In genomic region chr4:130804292-130804691, GRCm38 (mm10) we compare ENCODE assay signal across 14 mouse cellular contexts. TPM values are rescaled to one million over a fixed set of nuclear protein-coding genes. Genes with fewer than 3 reads are reported as not detected.
DNase-seq lines count a peak whose midpoint lies in the region; ATAC-seq lines count a peak whose summit lies in the region.
"Had no signal": no experiment of that assay in that cellular context is flagged by ENCODE, and none has a peak within 500 bp of the region (broad histone marks: within the 10 kb centered on the region; RNA-seq: fewer than 3 reads in every experiment).

No protein-coding gene starts in this region.

- H3K4me2 ChIP-seq in forebrain, embryonic 13.5 days, result no peak overlapping the region
- H3K4me2 ChIP-seq in midbrain, embryonic 13.5 days (replicated peaks), result no peak overlapping the region
- H3K4me2 ChIP-seq: lung, embryonic 14.5 days had no signal

- no peak overlapping the region for H3K9ac ChIP-seq in forebrain, embryonic 13.5 days
- H3K9ac ChIP-seq in midbrain, embryonic 13.5 days (replicated peaks), result no peak overlapping the region
- H3K9ac ChIP-seq: lung, embryonic 14.5 days had no signal

- DNase-seq in heart, adult 11 months, result peak; percentile 94
- no peak for DNase-seq in heart, adult 8-10 months (ENCODE audit: low spot score)
- DNase-seq in hindbrain, embryonic 10.5 days (ENCODE audit: low spot score), result no peak
- DNase-seq in thymus, postnatal 36 days, result no peak
- no peak for DNase-seq in right cerebral cortex, postnatal 25 days
- DNase-seq: kidney, postnatal 14 days; liver; lung, embryonic 14.5 days; right cerebral cortex, postnatal 14 days; thymus, adult 18-20 months had no signal

- peaks cover 62% of the 10 kb centered on the region for H3K4me1 ChIP-seq in forebrain, embryonic 13.5 days
- peaks cover 93% of the 10 kb centered on the region for H3K4me1 ChIP-seq in hindbrain, embryonic 10.5 days (replicated peaks)
- peaks cover 77% of the 10 kb centered on the region for H3K4me1 ChIP-seq in midbrain, embryonic 13.5 days (replicated peaks)

- no peaks in the 10 kb centered on the region for H3K36me3 ChIP-seq in forebrain, embryonic 13.5 days (ENCODE audit: poor library complexity, severe bottlenecking)
- no peaks in the 10 kb centered on the region for H3K36me3 ChIP-seq in hindbrain, embryonic 10.5 days
- H3K36me3 ChIP-seq in midbrain, embryonic 13.5 days, result 0 out of 2 replicates have a peak, but pooled peaks cover 5% of the 10 kb centered on the region

- H3K27me3 ChIP-seq in forebrain, embryonic 13.5 days, result no peaks in the 10 kb centered on the region
- no peaks in the 10 kb centered on the region for H3K27me3 ChIP-seq in hindbrain, embryonic 10.5 days (ENCODE audit: insufficient read depth, poor library complexity, severe bottlenecking)
- no peaks in the 10 kb centered on the region for H3K27me3 ChIP-seq in midbrain, embryonic 13.5 days

- no peaks in the 10 kb centered on the region for H3K9me3 ChIP-seq in forebrain, embryonic 13.5 days (replicated peaks)
- no peaks in the 10 kb centered on the region for H3K9me3 ChIP-seq in hindbrain, embryonic 10.5 days
- no peaks in the 10 kb centered on the region for H3K9me3 ChIP-seq in midbrain, embryonic 13.5 days

- peak overlapping the region; percentile 93 for H3K27ac ChIP-seq in forebrain, embryonic 13.5 days
- peak overlapping the region; percentile 86 for H3K27ac ChIP-seq in hindbrain, embryonic 10.5 days
- H3K27ac ChIP-seq in midbrain, embryonic 13.5 days, result peak overlapping the region; percentile 86

- no peak overlapping the region for H3K4me3 ChIP-seq in forebrain, embryonic 13.5 days
- H3K4me3 ChIP-seq in hindbrain, embryonic 10.5 days, result no peak overlapping the region
- H3K4me3 ChIP-seq in midbrain, embryonic 13.5 days (replicated peaks), result no peak overlapping the region

- WGBS in forebrain, embryonic 13.5 days, result 61% methylated on average over 2 of the region's 2 CpGs
- WGBS in hindbrain, embryonic 10.5 days, result 58% methylated on average over 2 of the region's 2 CpGs
- WGBS in midbrain, embryonic 13.5 days, result 60% methylated on average over 2 of the region's 2 CpGs

- ATAC-seq in forebrain, embryonic 13.5 days, result peak; percentile 28
- ATAC-seq in midbrain, embryonic 13.5 days, result no peak
- ATAC-seq in CD4-positive, CD25-positive, alpha-beta regulatory T cell, adult 4 months, result no peak
- ATAC-seq: intestine, postnatal 0 days had no signal

RNA-seq across cellular contexts. Expression of gene Sdc3, which starts 12.0 kb away (rescaled TPM):
- 10 to 100 TPM; 24.2 to 48.6 (median 39.2) TPM for total RNA-seq in heart, adult 8-10 months (2022)
- polyA plus RNA-seq in forebrain, embryonic 13.5 days (2015; fragmentation: Nextera tagmentation; extraction: Ambion mirVana), result 36.1 and 41.9 TPM in 2 replicates
- 30.0 and 38.4 TPM in 2 replicates for polyA plus RNA-seq in hindbrain, embryonic 10.5 days (2016; fragmentation: Nextera tagmentation; extraction: Ambion mirVana)
- 72.3 and 72.9 TPM in 2 replicates for polyA plus RNA-seq in midbrain, embryonic 13.5 days (2015; fragmentation: Nextera tagmentation; extraction: Ambion mirVana)
- polyA plus RNA-seq in CD4-positive, CD25-positive, alpha-beta regulatory T cell, adult 4 months (2017; shearing (Covaris generic)), result 1 to 10 TPM in 1 of 2 experiments, under 1 TPM in 1; 0.40 to 1.5 TPM

Comparison
In these comparisons a context has a peak if more than half of its experiments do, and no peak if none do; other contexts are left out.
1. RNA of gene Sdc3, which starts 12.0 kb away (polyA plus RNA-seq): 72.3 to 72.9 TPM in midbrain, embryonic 13.5 days, 30.0 to 38.4 TPM in hindbrain, embryonic 10.5 days and 36.1 to 41.9 TPM in forebrain, embryonic 13.5 days; 0.40 to 1.5 TPM in CD4-positive, CD25-positive, alpha-beta regulatory T cell, adult 4 months; every median in the first group is over 10 times any median in the second.
2. Peak in every context shown above with its lines, with median percentiles within 50 percentile points of each other: H3K27ac ChIP-seq.